Comparison of ENCODE assay signal across 21 mouse cellular contexts in the genomic region with DNA sequence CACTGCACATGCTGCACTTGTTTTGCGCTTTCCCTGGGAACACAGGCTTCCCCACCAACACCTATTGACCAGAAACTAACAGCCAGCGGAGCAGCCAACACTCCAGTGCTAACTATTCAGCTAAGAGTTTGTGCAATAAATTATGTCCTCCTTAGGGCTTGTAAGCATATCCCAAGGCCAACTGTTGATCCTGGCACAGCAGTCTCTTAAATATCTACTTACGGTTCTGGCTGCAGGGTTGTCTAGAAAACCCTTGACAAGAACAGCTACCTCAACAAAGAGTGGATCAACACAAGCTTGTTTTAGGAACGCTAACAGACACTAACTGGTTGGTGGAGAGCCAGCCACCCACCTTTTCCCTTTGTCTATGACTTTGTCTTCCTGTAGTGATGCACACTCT. TPM values are rescaled to one million over a fixed set of nuclear protein-coding genes. Genes with fewer than 3 reads are reported as not detected.
DNase-seq lines count a peak whose midpoint lies in the region; ATAC-seq and TF ChIP-seq lines count a peak whose summit lies in the region.
"Had no signal": no experiment of that assay in that cellular context is flagged by ENCODE, and none has a peak within 500 bp of the region (broad histone marks: within the 10 kb centered on the region; RNA-seq: fewer than 3 reads in every experiment).

No protein-coding gene starts in this region.

- intact Hi-C loops in left cerebral cortex, postnatal 36 days (cut with DNase I) = loop anchor here (5.0 kb wide), 3 partner anchors 39 to 251 kb away; a partner anchor contains a TSS

- no peak for ATAC-seq in kidney, embryonic 15.5 days (replicated peaks; ENCODE audit: low FRiP score)
- no peak for ATAC-seq in limb, embryonic 13.5 days (ENCODE audit: low FRiP score, low read depth)
- ATAC-seq: forebrain, embryonic 13.5 days; forebrain, postnatal 0 days; hindbrain, embryonic 16.5 days; inflammation-experienced regulatory T-cells, adult 6 months had no signal

- no peak overlapping the region for H3K4me2 ChIP-seq in kidney, embryonic 15.5 days
- no peak overlapping the region for H3K4me2 ChIP-seq in limb, embryonic 13.5 days (replicated peaks)
- H3K4me2 ChIP-seq: embryonic facial prominence, embryonic 13.5 days; forebrain, embryonic 13.5 days; hindbrain, embryonic 12.5 days had no signal

- no peak for TF ChIP-seq CTCF in brain, embryonic 14.5 days (IDR thresholded peaks at IDR 0.05; ENCODE audit: borderline replicate concordance, extremely low read depth, insufficient read depth, insufficient read length)

- no peaks in the 10 kb centered on the region for H3K27me3 ChIP-seq in kidney, embryonic 15.5 days
- no peaks in the 10 kb centered on the region for H3K27me3 ChIP-seq in limb, embryonic 13.5 days
- H3K27me3 ChIP-seq: embryonic facial prominence, embryonic 13.5 days; forebrain, embryonic 13.5 days had no signal

- H3K36me3 ChIP-seq in kidney, embryonic 15.5 days = no peaks in the 10 kb centered on the region
- H3K36me3 ChIP-seq in limb, embryonic 13.5 days = no peaks in the 10 kb centered on the region
- H3K36me3 ChIP-seq: embryonic facial prominence, embryonic 13.5 days; heart, embryonic 10.5 days; hindbrain, embryonic 12.5 days had no signal

- no peaks in the 10 kb centered on the region for H3K9me3 ChIP-seq in kidney, embryonic 15.5 days (replicated peaks)
- H3K9me3 ChIP-seq in limb, embryonic 13.5 days = no peaks in the 10 kb centered on the region
- H3K9me3 ChIP-seq: embryonic facial prominence, embryonic 13.5 days; forebrain, embryonic 13.5 days; heart, embryonic 10.5 days; hindbrain, embryonic 12.5 days had no signal

- TF ChIP-seq POLR2A in brain, embryonic 14.5 days (IDR thresholded peaks at IDR 0.05; ENCODE audit: borderline replicate concordance, extremely low read depth, insufficient read depth, insufficient read length, poor library complexity, severe bottlenecking) = no peak

- peak; percentile 12 for DNase-seq in adrenal gland, postnatal 10 days
- DNase-seq in adrenal gland, postnatal 25 days = no peak
- no peak for DNase-seq in kidney, adult 18-20 months
- peak; percentile 30 for DNase-seq in brain, embryonic 14.5 days (ENCODE audit: low read depth)
- no peak for DNase-seq in urinary bladder, postnatal 4 days (ENCODE audit: low spot score in 2 of 2)
- DNase-seq in left cerebral cortex, postnatal 36 days (ENCODE audit: low spot score in 2 of 2) = no peak
- DNase-seq: cerebellum, adult 18-20 months; cerebellum, adult 9-11 months; cerebellum, postnatal 36 days; forebrain, postnatal 0 days; heart, adult 18-20 months; heart, postnatal 10 days; heart, postnatal 4 days had no signal

- H3K4me3 ChIP-seq in kidney, embryonic 15.5 days (replicated peaks) = no peak overlapping the region
- no peak overlapping the region for H3K4me3 ChIP-seq in limb, embryonic 13.5 days
- H3K4me3 ChIP-seq: embryonic facial prominence, embryonic 13.5 days; forebrain, embryonic 13.5 days; heart, embryonic 10.5 days; hindbrain, embryonic 12.5 days had no signal

- H3K9ac ChIP-seq in kidney, embryonic 15.5 days = no peak overlapping the region
- no peak overlapping the region for H3K9ac ChIP-seq in limb, embryonic 13.5 days
- H3K9ac ChIP-seq: embryonic facial prominence, embryonic 13.5 days; forebrain, embryonic 13.5 days; forebrain, postnatal 0 days; hindbrain, embryonic 12.5 days had no signal

- H3K4me1 ChIP-seq in kidney, embryonic 15.5 days = peaks cover 23% of the 10 kb centered on the region
- H3K4me1 ChIP-seq in limb, embryonic 13.5 days = peaks cover 42% of the 10 kb centered on the region

- peak overlapping the region; percentile 57; the same call in 1 of the 2 replicates for H3K27ac ChIP-seq in kidney, embryonic 15.5 days
- H3K27ac ChIP-seq in limb, embryonic 13.5 days = peak overlapping the region; percentile 48; the same call in 1 of the 2 replicates
- H3K27ac ChIP-seq: embryonic facial prominence, embryonic 13.5 days; forebrain, embryonic 13.5 days; heart, embryonic 10.5 days; hindbrain, embryonic 12.5 days had no signal

- 30% methylated on average over 4 of the region's 4 CpGs for WGBS in kidney, embryonic 15.5 days
- WGBS in limb, embryonic 13.5 days = 35% methylated on average over 4 of the region's 4 CpGs

RNA-seq across cellular contexts. Expression of a gene that starts 38.6 kb away (rescaled TPM):
- total RNA-seq in adrenal gland, postnatal 10 days (2021) = 10 to 100 TPM; 13.8 to 19.1 TPM
- total RNA-seq in adrenal gland, postnatal 25 days (2021) = 18.0 and 25.0 TPM in 2 replicates
- polyA plus RNA-seq in kidney, embryonic 15.5 days (2015; fragmentation: Nextera tagmentation; extraction: Ambion mirVana) = 61.3 and 66.6 TPM in 2 replicates
- polyA plus RNA-seq in brain, embryonic 14.5 days (2012; rRNA removed) = 37.4 and 77.8 TPM in 2 replicates
- polyA plus RNA-seq in limb, embryonic 13.5 days (2015; fragmentation: Nextera tagmentation; extraction: Ambion mirVana) = 97.4 and 102 TPM in 2 replicates
- 10 to 100 TPM; 42.2 to 53.0 TPM for total RNA-seq in left cerebral cortex, postnatal 36 days (2021)

Comparison
In these comparisons a context has a peak if more than half of its experiments do, and no peak if none do; other contexts are left out.
1. DNase-seq: peak in adrenal gland, postnatal 10 days (single experiment) and brain, embryonic 14.5 days (single experiment); none in adrenal gland, postnatal 25 days (single experiment), kidney, adult 18-20 months (single experiment), urinary bladder, postnatal 4 days (0 of 2) and left cerebral cortex, postnatal 36 days (0 of 2).